Mouse (Mus musculus): ENCODE results near the gene Gcnt7. TPM values are rescaled to one million over a fixed set of nuclear protein-coding genes. Genes with fewer than 3 reads are reported as not detected.
A peak's percentile ranks its signal among the peaks of the same experiment; 100 is the strongest.

Gcnt7 gene
- polyA plus RNA-seq, 1 experiment from 2014 or later = 2.1 TPM

DNA sequence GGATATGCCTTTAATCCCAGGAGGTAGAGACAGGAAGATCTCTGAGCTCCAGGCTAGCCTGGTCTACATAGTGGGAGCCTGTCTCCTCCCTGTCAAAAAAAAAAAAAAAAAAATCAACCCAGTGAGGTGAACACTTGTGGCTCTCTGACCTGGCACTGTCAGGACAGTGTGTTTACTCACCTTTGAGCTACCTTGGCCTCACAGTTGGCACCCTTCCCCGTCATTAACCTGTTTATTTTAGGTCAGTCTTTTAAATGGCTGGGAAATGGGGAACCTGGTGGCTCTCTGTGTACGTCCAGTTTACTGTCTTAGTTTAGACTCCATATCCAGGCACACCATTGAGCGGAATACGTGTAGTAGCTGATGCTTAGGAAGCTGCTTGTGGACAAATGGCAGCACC, 6.4 kb downstream of the Gcnt7 start:
- Histone ChIP-seq H3K9ac (no peak overlapping the region), H3K27me3 (no peaks in the 10 kb centered on the region), H3K4me3 (replicated peaks) (no peak overlapping the region), H3K27ac (replicated peaks) (no peak overlapping the region), H3K36me3 (peaks cover 77% of the 10 kb centered on the region), H3K4me2 (replicated peaks) (no peak overlapping the region), H3K4me1 (no peaks in the 10 kb centered on the region), H3K9me3 (replicated peaks) (no peaks in the 10 kb centered on the region)
- 87% methylated on average over 4 of the region's 4 CpGs for WGBS
- ATAC-seq (ENCODE audit: insufficient number of reproducible peaks, low FRiP score, low TSS enrichment, low read depth) = no peak

DNA sequence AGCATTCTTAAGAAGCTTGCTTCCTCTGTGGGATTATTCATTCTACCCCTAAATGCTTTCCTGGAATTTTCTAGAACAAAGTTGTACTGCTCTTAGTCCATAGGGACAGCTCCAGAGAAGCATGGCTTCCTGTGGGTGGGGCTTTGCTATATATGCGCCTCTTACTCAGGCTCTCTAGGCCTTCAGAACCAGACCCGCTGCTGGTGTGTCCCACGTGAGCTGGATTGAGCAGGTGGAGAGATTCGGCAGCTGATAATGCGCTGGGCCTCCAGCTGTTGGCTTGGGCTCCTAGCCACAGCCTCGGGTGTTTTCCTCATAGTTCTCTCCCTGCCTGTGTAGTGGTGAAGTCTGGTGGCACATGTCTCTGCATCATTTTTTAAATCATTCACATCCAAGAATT, 7.8 kb downstream of the Gcnt7 start:
- Histone ChIP-seq H3K27ac (replicated peaks) (no peak overlapping the region), H3K9ac (no peak overlapping the region), H3K36me3 (peaks cover 83% of the 10 kb centered on the region), H3K4me1 (no peaks in the 10 kb centered on the region), H3K27me3 (no peaks in the 10 kb centered on the region), H3K4me2 (replicated peaks) (no peak overlapping the region), H3K9me3 (replicated peaks) (no peaks in the 10 kb centered on the region), H3K4me3 (replicated peaks) (no peak overlapping the region)
- 80% methylated on average over 6 of the region's 6 CpGs for whole genome bisulfite sequencing
- no peak for ATAC-seq (ENCODE audit: insufficient number of reproducible peaks, low FRiP score, low TSS enrichment, low read depth)

DNA sequence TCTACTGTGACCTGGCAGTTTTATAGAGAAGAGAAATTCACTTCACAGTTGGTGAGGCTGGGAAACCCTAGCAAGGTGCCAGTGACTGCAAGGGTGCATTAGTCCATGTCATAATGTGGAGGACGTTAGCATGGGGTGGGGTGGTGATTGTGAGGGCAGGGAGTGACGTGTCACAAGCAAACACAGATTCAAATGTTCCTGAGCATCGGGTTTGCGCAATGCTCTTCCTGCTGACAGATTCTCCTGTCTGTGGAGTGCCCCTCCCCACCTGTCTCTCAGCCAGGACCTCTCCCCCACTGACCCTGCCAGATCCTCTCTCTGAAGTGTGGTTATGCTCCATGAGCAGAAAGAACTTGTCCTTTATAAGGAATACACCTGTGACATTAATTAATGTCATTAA, 10.1 kb downstream of the Gcnt7 start:
- H3K4me3 ChIP-seq (replicated peaks) = no peak overlapping the region
- H3K27me3 ChIP-seq = no peaks in the 10 kb centered on the region
- no peak overlapping the region for H3K27ac ChIP-seq (replicated peaks)
- no peaks in the 10 kb centered on the region for H3K9me3 ChIP-seq (replicated peaks)
- 85% methylated on average over 4 of the region's 4 CpGs for WGBS
- peaks cover 82% of the 10 kb centered on the region for H3K36me3 ChIP-seq
- H3K9ac ChIP-seq = no peak overlapping the region
- no peaks in the 10 kb centered on the region for H3K4me1 ChIP-seq
- no peak overlapping the region for H3K4me2 ChIP-seq (replicated peaks)
- ATAC-seq (ENCODE audit: insufficient number of reproducible peaks, low FRiP score, low TSS enrichment, low read depth) = no peak

DNA sequence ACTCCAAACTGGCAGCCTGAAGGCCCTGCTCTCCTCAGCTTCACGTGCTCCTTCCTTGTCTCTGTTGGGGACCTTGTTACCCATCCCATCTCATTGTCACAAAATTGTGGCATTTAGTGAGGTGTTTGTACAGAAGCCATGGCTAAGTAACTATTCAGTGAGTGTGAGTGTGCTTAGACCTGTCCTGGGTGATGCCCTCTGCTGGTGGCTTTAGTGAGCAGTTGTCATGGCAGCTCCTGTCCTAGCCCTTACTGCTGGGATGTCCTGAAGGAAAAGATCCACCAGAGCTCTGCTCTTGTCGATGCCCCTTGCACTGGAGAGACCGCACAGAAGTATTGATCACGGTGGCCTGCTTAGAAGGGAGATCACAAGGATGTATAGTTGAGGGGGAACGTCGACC, 11.1 kb downstream of the Gcnt7 start:
- no peak overlapping the region for H3K9ac ChIP-seq
- no peak for ATAC-seq (ENCODE audit: insufficient number of reproducible peaks, low FRiP score, low TSS enrichment, low read depth)
- 91% methylated on average over 6 of the region's 6 CpGs for WGBS

DNA sequence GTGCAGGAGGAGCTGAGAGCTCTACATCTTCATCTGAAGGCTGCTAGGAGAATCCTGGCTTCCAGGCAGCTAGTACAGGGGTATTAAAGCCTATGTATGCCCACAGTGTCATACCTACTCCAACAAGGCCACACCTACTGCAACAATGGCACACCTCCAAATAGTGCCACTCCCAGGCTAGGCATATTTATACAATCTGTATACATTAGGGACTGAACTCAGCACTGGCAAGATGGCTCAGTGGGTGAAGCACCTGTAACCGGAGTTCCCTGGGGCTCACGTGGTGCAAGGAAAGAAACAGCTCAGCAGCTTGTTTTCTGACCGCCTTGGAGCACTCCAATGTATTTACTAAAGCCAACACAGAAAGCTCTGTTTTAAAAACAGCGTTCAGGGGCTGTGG, 12.8 kb downstream of the Gcnt7 start:
- Histone ChIP-seq H3K4me2 (replicated peaks) (no peak overlapping the region), H3K36me3 (peaks cover 60% of the 10 kb centered on the region), H3K4me1 (peaks cover 15% of the 10 kb centered on the region), H3K9ac (no peak overlapping the region), H3K4me3 (replicated peaks) (no peak overlapping the region), H3K9me3 (replicated peaks) (no peaks in the 10 kb centered on the region), H3K27ac (replicated peaks) (no peak overlapping the region), H3K27me3 (no peaks in the 10 kb centered on the region)
- ATAC-seq (ENCODE audit: insufficient number of reproducible peaks, low FRiP score, low TSS enrichment, low read depth) = no peak
- 92% methylated on average over 4 of the region's 4 CpGs for WGBS

More for the DNA sequence above, 11.1 kb downstream of the Gcnt7 start:
- H3K4me3 ChIP-seq (replicated peaks) = no peak overlapping the region
- no peaks in the 10 kb centered on the region for H3K9me3 ChIP-seq (replicated peaks)
- no peak overlapping the region for H3K27ac ChIP-seq (replicated peaks)
- H3K27me3 ChIP-seq = no peaks in the 10 kb centered on the region
- H3K4me1 ChIP-seq = no peaks in the 10 kb centered on the region
- H3K4me2 ChIP-seq (replicated peaks) = no peak overlapping the region
- peaks cover 72% of the 10 kb centered on the region for H3K36me3 ChIP-seq

DNA sequence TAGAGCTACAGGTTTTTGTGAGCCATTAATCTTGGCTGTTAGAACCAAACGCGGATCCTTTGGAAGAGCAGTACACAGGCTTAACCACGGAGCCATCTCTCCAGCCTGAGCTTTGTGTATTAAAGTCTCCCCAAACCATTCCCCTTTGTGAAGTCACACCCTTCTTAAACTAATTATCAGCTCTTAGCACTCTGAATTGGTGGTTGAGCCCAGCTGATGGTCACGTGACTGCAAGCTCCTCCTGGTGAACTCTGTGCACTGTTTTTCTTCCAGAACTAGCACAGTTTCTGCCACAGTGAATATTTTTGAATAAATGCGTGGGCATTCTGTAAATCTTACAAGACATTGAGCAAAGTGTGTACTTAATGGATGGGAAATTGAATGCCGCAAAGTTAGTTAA, 17.2 kb downstream of the Gcnt7 start:
- peaks cover 17% of the 10 kb centered on the region for H3K36me3 ChIP-seq
- peak overlapping the region; percentile 57 for H3K9ac ChIP-seq
- H3K9me3 ChIP-seq (replicated peaks) = no peaks in the 10 kb centered on the region
- no peak for ATAC-seq (ENCODE audit: insufficient number of reproducible peaks, low FRiP score, low TSS enrichment, low read depth)
- 36% methylated on average over 6 of the region's 6 CpGs for WGBS
- H3K27ac ChIP-seq (replicated peaks) = no peak overlapping the region
- H3K4me2 ChIP-seq (replicated peaks) = peak overlapping the region; percentile 60
- H3K4me1 ChIP-seq = peaks cover 21% of the 10 kb centered on the region
- H3K27me3 ChIP-seq = no peaks in the 10 kb centered on the region
- peak overlapping the region; percentile 78 for H3K4me3 ChIP-seq (replicated peaks)

DNA sequence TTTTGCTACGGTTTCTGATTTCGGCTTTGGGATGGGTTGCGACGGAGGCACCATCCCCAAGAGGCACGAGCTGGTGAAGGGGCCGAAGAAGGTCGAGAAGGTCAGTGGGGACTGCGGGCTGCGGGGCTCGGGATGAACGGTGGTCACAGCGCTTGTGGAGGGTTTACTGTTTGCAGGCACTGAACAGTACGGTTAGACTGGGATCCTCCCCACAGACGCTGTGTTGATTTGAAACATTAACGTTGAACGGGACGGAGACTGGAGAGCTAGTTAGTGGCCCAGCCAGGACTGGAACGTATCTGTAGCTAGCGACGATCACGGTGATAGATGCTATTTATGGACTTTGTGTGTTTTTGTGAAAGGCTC, 17.8 kb downstream of the Gcnt7 start:
- H3K27me3 ChIP-seq = no peaks in the 10 kb centered on the region
- peak overlapping the region; percentile 60 for H3K4me2 ChIP-seq (replicated peaks)
- under 1% methylated on average over 21 of the region's 21 CpGs for WGBS
- H3K36me3 ChIP-seq = peaks cover 12% of the 10 kb centered on the region
- H3K4me3 ChIP-seq (replicated peaks) = peak overlapping the region; percentile 78
- H3K4me1 ChIP-seq = peaks cover 21% of the 10 kb centered on the region
- ATAC-seq (ENCODE audit: insufficient number of reproducible peaks, low FRiP score, low TSS enrichment, low read depth) = peak; percentile 55; the same call in 1 of the 2 replicates
- H3K27ac ChIP-seq (replicated peaks) = peak overlapping the region; percentile 39; the same call in 1 of the 2 replicates
- H3K9me3 ChIP-seq (replicated peaks) = no peaks in the 10 kb centered on the region
- H3K9ac ChIP-seq = peak overlapping the region; percentile 57

DNA sequence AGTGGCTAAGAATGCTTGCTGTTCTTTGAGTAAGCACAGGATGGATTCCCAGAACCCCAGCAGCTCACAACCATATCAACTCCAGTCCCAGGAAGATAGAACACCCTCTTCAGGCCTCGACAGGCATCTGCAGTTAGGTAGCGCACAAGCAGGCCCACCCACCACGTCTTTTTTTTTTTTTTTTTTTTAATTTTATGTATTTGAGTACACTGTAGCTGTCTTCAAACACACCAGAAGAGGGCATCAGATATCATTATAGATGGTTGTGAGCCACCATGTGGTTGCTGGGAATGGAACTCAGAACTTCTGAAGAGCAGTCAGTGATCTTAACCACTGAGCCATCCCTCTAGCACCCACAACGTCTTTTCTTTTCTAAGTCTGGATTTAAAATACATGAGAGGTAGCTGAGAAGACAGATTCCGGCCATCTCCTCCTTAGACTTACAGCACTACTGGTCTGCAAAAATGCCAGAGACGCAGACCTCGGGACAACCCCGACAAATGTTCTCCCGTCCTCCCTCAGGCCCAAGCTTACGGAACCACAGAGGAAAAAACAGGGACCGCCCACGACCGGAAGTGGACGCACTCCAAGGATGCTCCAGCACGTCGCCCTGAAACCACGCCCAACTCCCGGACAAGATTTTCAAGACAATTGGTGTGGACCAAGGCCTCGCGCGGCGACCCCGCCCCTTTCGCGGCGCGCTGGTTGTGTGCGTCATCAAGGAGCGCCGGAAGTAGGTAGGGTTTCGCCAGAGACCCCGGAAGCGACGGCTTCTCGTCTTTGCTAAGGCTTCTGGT, 18.4 kb downstream of the Gcnt7 start, which contains the start of gene Rtf2:
TSS of gene Rtf2 (plus strand) at position 714 of the 797 bp plus-strand sequence.
- peak; percentile 94 for ATAC-seq (ENCODE audit: insufficient number of reproducible peaks, low FRiP score, low TSS enrichment, low read depth)
- Histone ChIP-seq H3K4me1 (peaks cover 21% of the 10 kb centered on the region), H3K4me2 (replicated peaks) (peak within 1 kb of the TSS; percentile 60), H3K27ac (replicated peaks) (peak within 1 kb of the TSS; percentile 85), H3K9me3 (replicated peaks) (no peaks in the 10 kb centered on the region), H3K4me3 (replicated peaks) (peak within 1 kb of the TSS; percentile 78), H3K27me3 (no peaks in the 10 kb centered on the region), H3K9ac (peak within 1 kb of the TSS; percentile 63), H3K36me3 (peaks cover 6% of the 10 kb centered on the region; the same call in 1 of the 2 replicates)
- WGBS = 2% methylated on average over 35 of the region's 35 CpGs

DNA sequence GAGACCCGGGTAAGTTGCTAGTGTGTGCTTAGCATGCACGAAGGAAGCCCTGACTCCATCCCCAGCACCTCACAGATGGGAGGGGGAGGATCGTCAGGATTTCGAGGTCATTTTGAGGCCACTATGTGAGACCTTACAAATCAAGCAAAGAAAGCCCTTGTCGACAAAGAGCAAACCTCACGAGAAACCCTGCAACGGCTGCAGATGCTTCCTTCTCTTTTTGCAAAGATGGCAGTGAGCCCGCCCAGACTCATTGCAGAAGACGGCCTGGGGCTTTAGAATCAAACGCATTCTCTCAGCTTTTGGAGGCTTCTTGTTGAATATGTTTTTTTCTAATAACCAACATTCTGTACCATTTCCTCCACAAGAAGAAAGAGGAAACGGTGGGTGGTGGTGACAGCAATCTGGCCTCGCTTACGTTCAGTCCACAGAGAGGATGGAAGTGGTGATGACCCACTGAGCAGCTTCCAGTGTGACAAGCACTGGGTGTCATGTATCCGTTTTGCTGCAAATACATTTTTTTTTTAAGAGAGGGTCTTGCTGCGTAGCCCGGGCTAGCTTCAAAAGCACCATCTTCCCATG, 20.9 kb downstream of the Gcnt7 start:
- Histone ChIP-seq H3K4me2 (replicated peaks) (no peak overlapping the region), H3K4me3 (replicated peaks) (no peak overlapping the region), H3K9me3 (replicated peaks) (no peaks in the 10 kb centered on the region), H3K36me3 (no peaks in the 10 kb centered on the region), H3K4me1 (peaks cover 21% of the 10 kb centered on the region), H3K9ac (no peak overlapping the region), H3K27me3 (no peaks in the 10 kb centered on the region), H3K27ac (replicated peaks) (no peak overlapping the region)
- 53% methylated on average over 16 of the region's 16 CpGs for WGBS
- no peak for ATAC-seq (ENCODE audit: insufficient number of reproducible peaks, low FRiP score, low TSS enrichment, low read depth)

DNA sequence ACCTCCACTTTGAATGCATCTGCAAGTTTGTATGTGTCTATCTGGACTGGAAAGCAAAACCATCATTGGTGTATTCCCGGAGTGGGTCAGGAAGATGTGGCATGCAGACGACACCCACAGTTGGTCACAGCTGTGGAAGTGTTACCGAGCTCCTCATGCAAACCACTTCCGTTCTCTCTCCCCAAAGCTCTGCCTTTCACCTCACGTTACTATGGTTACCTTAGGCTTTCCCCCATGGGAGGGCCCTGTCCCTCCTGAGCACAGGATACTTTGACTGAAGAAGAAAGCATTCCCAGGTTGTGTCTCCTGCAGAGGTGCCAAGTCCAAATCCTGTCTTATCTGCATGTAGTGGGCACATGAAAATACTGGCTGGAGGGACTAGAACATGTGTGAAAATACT, 24.6 kb downstream of the Gcnt7 start:
- Histone ChIP-seq H3K4me2 (replicated peaks) (no peak overlapping the region), H3K4me3 (replicated peaks) (no peak overlapping the region), H3K36me3 (no peaks in the 10 kb centered on the region), H3K9me3 (replicated peaks) (no peaks in the 10 kb centered on the region), H3K27me3 (0 out of 2 replicates have a peak, but pooled peaks cover 4% of the 10 kb centered on the region), H3K4me1 (no peaks in the 10 kb centered on the region), H3K27ac (replicated peaks) (no peak overlapping the region), H3K9ac (no peak overlapping the region)
- no peak for ATAC-seq (ENCODE audit: insufficient number of reproducible peaks, low FRiP score, low TSS enrichment, low read depth)
- WGBS = 56% methylated on average over 5 of the region's 5 CpGs

DNA sequence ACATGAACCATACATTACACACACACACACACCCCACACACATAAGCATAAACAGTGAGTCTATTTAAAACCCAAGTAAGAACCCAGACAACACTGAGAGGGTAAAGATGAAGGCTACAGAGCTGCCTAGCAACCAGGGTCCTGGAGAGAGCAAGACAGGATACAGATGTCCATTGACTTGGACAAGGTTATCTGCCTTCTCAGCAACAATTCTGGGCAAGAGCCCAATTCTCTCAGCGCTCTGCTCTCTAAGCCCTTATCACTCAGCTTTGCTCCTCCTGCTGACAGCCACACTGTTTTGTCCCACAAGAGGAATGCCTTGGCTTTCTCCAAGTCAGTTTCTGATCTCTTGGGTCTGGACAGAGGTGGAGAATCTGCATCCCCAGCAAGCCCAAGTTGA, 27.8 kb downstream of the Gcnt7 start:
- no peak overlapping the region for H3K9ac ChIP-seq
- H3K36me3 ChIP-seq = no peaks in the 10 kb centered on the region
- H3K4me3 ChIP-seq (replicated peaks) = no peak overlapping the region
- WGBS = 77% methylated on average over 1 of the region's 1 CpGs
- no peak overlapping the region for H3K4me2 ChIP-seq (replicated peaks)
- ATAC-seq (ENCODE audit: insufficient number of reproducible peaks, low FRiP score, low TSS enrichment, low read depth) = no peak
- no peaks in the 10 kb centered on the region for H3K9me3 ChIP-seq (replicated peaks)
- H3K4me1 ChIP-seq = no peaks in the 10 kb centered on the region
- no peak overlapping the region for H3K27ac ChIP-seq (replicated peaks)
- 0 out of 2 replicates have a peak, but pooled peaks cover 4% of the 10 kb centered on the region for H3K27me3 ChIP-seq

Measured in embryonic facial prominence, embryonic 15.5 days (tissue).